16 mouse cellular contexts compared by ENCODE assay signal in the genomic region with DNA sequence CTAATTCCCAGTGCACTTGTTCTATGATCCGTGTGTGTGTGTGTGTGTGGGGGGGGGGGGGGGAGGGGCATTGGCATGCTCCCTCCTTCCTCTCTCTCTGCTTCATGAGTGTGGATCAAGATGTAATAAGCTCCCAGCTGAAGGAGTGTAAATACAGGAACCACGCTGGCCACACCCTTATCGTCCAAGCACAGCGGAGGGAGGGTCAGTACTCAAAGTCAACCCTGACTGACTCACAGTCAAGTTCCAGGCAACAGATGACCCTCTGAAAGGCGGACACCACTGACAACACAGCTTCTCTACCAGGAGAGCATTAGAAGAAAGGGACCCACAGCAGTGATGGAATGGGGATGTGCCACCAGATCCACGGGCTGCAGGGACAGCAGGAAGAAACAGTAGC. TPM values are rescaled to one million over a fixed set of nuclear protein-coding genes. Genes with fewer than 3 reads are reported as not detected.
DNase-seq lines count a peak whose midpoint lies in the region; ATAC-seq lines count a peak whose summit lies in the region.
"Had no signal": no experiment of that assay in that cellular context is flagged by ENCODE, and none has a peak within 500 bp of the region (broad histone marks: within the 10 kb centered on the region; RNA-seq: fewer than 3 reads in every experiment).

No protein-coding gene starts in this region.

- WGBS in liver, embryonic 12.5 days (ENCODE audit: insufficient replicate concordance): 22% methylated on average over 6 of the region's 6 CpGs
- WGBS in forebrain, embryonic 13.5 days: 94% methylated on average over 6 of the region's 6 CpGs

- peak; percentile 87 for ATAC-seq in liver, embryonic 12.5 days
- no peak for ATAC-seq in cerebellum, adult (ENCODE audit: insufficient number of reproducible peaks, low FRiP score, low TSS enrichment)
- ATAC-seq in forebrain, embryonic 13.5 days: no peak
- ATAC-seq: hindbrain, embryonic 16.5 days had no signal

- peak; percentile 63 for DNase-seq in spleen, adult 12 weeks (ENCODE audit: low spot score)
- no peak for DNase-seq in spleen, adult 18-20 months
- DNase-seq in embryo, embryonic 9.5 days (ENCODE audit: extremely low spot score): no peak
- no peak for DNase-seq in adrenal gland, adult 18-20 months (ENCODE audit: low spot score in 2 of 2)
- DNase-seq: gastrocnemius, postnatal 36 days; kidney, postnatal 36 days; left cerebral cortex, postnatal 4 days; right cerebral cortex, postnatal 14 days; thymus, postnatal 4 days had no signal

- peak overlapping the region; percentile 60 for H3K4me2 ChIP-seq in liver, embryonic 12.5 days
- no peak overlapping the region for H3K4me2 ChIP-seq in forebrain, embryonic 13.5 days
- H3K4me2 ChIP-seq: midbrain, embryonic 12.5 days; neural tube, embryonic 15.5 days had no signal

- peak overlapping the region; percentile 60 for H3K9ac ChIP-seq in liver, embryonic 12.5 days
- no peak overlapping the region for H3K9ac ChIP-seq in forebrain, embryonic 13.5 days
- H3K9ac ChIP-seq: midbrain, embryonic 12.5 days; neural tube, embryonic 15.5 days had no signal

- peak overlapping the region; percentile 27 for H3K4me3 ChIP-seq in liver, embryonic 12.5 days
- H3K4me3 ChIP-seq in megakaryocyte, embryonic 14.5 days (replicated peaks): peak overlapping the region; percentile 71
- no peak overlapping the region for H3K4me3 ChIP-seq in forebrain, embryonic 13.5 days
- H3K4me3 ChIP-seq: midbrain, embryonic 12.5 days; neural tube, embryonic 15.5 days had no signal

- no peaks in the 10 kb centered on the region for H3K27me3 ChIP-seq in liver, embryonic 12.5 days (replicated peaks)
- no peaks in the 10 kb centered on the region for H3K27me3 ChIP-seq in megakaryocyte, embryonic 14.5 days (replicated peaks)
- no peaks in the 10 kb centered on the region for H3K27me3 ChIP-seq in forebrain, embryonic 13.5 days
- H3K27me3 ChIP-seq: midbrain, embryonic 12.5 days; neural tube, embryonic 15.5 days had no signal

- peaks cover 45% of the 10 kb centered on the region for H3K36me3 ChIP-seq in liver, embryonic 12.5 days
- peaks cover 89% of the 10 kb centered on the region for H3K36me3 ChIP-seq in megakaryocyte, embryonic 14.5 days (replicated peaks; ENCODE audit: low read length)
- H3K36me3 ChIP-seq in forebrain, embryonic 13.5 days (ENCODE audit: poor library complexity, severe bottlenecking): peaks cover 26% of the 10 kb centered on the region

- H3K27ac ChIP-seq in liver, embryonic 12.5 days: peak overlapping the region; percentile 91
- no peak overlapping the region for H3K27ac ChIP-seq in forebrain, embryonic 13.5 days
- H3K27ac ChIP-seq: midbrain, embryonic 12.5 days; neural tube, embryonic 15.5 days had no signal

- H3K4me1 ChIP-seq in liver, embryonic 12.5 days: peaks cover 79% of the 10 kb centered on the region
- peaks cover 98% of the 10 kb centered on the region for H3K4me1 ChIP-seq in megakaryocyte, embryonic 14.5 days
- H3K4me1 ChIP-seq in forebrain, embryonic 13.5 days: no peaks in the 10 kb centered on the region
- H3K4me1 ChIP-seq: midbrain, embryonic 12.5 days; neural tube, embryonic 15.5 days had no signal

- H3K9me3 ChIP-seq in liver, embryonic 12.5 days (replicated peaks): no peaks in the 10 kb centered on the region
- H3K9me3 ChIP-seq in megakaryocyte, embryonic 14.5 days: no peaks in the 10 kb centered on the region
- no peaks in the 10 kb centered on the region for H3K9me3 ChIP-seq in forebrain, embryonic 13.5 days (replicated peaks)
- H3K9me3 ChIP-seq: midbrain, embryonic 12.5 days; neural tube, embryonic 15.5 days had no signal

RNA-seq across cellular contexts. Expression of gene D17Wsu92e, which starts 42.6 kb away (rescaled TPM):
- 17.1 and 19.5 TPM in 2 replicates for polyA plus RNA-seq in liver, embryonic 12.5 days (2016; fragmentation: Nextera tagmentation; extraction: Ambion mirVana)
- 15.2 and 42.6 TPM in 2 replicates for polyA plus RNA-seq in megakaryocyte, embryonic 14.5 days (2012; ENCODE audit: insufficient read depth, low replicate concordance)
- total RNA-seq in adrenal gland, adult 18-20 months (2021): 100 to 1,000 TPM; 158 to 188 TPM
- polyA plus RNA-seq in forebrain, embryonic 13.5 days (2015; fragmentation: Nextera tagmentation; extraction: Ambion mirVana): 9.1 and 11.3 TPM in 2 replicates

RNA-seq across cellular contexts. Expression of gene Spdef, which starts 49.1 kb away (rescaled TPM):
- not detected in 2 replicates for polyA plus RNA-seq in liver, embryonic 12.5 days (2016; fragmentation: Nextera tagmentation; extraction: Ambion mirVana)
- polyA plus RNA-seq in megakaryocyte, embryonic 14.5 days (2012; ENCODE audit: insufficient read depth, low replicate concordance): 1.4 and 2.3 TPM in 2 replicates
- under 1 TPM in 1 of 2 experiments, not detected in 1; 0.27 TPM for total RNA-seq in adrenal gland, adult 18-20 months (2021)
- 0.38 and 0.75 TPM in 2 replicates for polyA plus RNA-seq in forebrain, embryonic 13.5 days (2015; fragmentation: Nextera tagmentation; extraction: Ambion mirVana)
- total RNA-seq: gastrocnemius, postnatal 36 days had no signal
